Comparison of ENCODE assay signal across 8 mouse cellular contexts in the genomic region with DNA sequence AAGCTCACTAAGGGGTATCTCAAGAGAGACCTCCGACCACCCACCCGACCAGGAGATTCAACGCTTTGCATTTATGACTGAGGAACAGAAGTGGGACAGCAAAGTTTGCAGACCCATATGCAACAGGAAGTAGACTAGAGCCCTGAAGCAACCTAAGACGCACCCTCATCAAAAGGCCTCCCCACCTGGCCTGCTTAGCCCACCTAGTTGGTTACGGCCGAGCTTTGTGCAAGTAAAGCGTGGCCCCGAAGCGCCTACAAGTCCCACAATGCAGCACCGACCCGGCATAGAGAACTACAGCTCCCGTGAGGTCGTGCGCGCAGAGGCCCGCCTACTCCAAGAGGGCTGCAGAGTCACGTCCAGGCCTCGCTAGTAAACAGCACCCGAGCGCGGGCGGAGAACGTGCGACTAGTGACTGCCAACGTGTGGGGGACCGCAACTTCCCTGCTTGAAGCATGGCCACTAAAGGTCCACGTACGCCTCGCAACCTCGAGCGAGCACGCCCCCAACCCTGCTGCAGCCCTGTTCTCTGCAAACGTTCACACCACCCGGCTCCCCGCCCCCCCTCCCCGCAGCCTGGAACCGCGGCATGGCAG. TPM values are rescaled to one million over a fixed set of nuclear protein-coding genes. Genes with fewer than 3 reads are reported as not detected.
A peak's percentile ranks its signal among the peaks of the same experiment; 100 is the strongest.
DNase-seq lines count a peak whose midpoint lies in the region; ATAC-seq and TF ChIP-seq lines count a peak whose summit lies in the region.

No protein-coding gene starts in this region.

- TF ChIP-seq POLR2A in thymus, adult 2 months (IDR thresholded peaks at IDR 0.05; ENCODE audit: control insufficient read depth, extremely low read depth, insufficient read depth, low read length, poor library complexity), result peak; percentile 60

- peaks cover 27% of the 10 kb centered on the region for H3K4me1 ChIP-seq in hindbrain, embryonic 10.5 days (replicated peaks)
- peaks cover 17% of the 10 kb centered on the region for H3K4me1 ChIP-seq in lung, embryonic 16.5 days (replicated peaks; ENCODE audit: control insufficient read depth, insufficient read depth, low read length)
- H3K4me1 ChIP-seq in thymus, adult 2 months (replicated peaks; ENCODE audit: control insufficient read depth, insufficient read depth, low read length), result peaks cover 20% of the 10 kb centered on the region

- H3K27ac ChIP-seq in hindbrain, embryonic 10.5 days, result peak overlapping the region; percentile 96
- peak overlapping the region; percentile 88 for H3K27ac ChIP-seq in lung, embryonic 16.5 days (ENCODE audit: low read length)
- peak overlapping the region; percentile 78 for H3K27ac ChIP-seq in thymus, adult 2 months (ENCODE audit: control insufficient read depth, insufficient read depth, low read length)

- WGBS in hindbrain, embryonic 10.5 days, result under 1% methylated on average over 38 of the region's 38 CpGs
- under 1% methylated on average over 36 of the region's 38 CpGs for WGBS in lung, embryonic 16.5 days
- WGBS in thymus, adult 2 months, result under 1% methylated on average over 38 of the region's 38 CpGs

- H3K9ac ChIP-seq in lung, embryonic 16.5 days (ENCODE audit: low read length), result peak overlapping the region; percentile 76

- no peaks in the 10 kb centered on the region for H3K9me3 ChIP-seq in hindbrain, embryonic 10.5 days
- no peaks in the 10 kb centered on the region for H3K9me3 ChIP-seq in lung, embryonic 16.5 days (ENCODE audit: control insufficient read depth, low read length)

- peak; percentile 83 for DNase-seq in Muller cell, postnatal 12 days (ENCODE audit: inconsistent ontology term)
- DNase-seq in cerebellum, adult 9-10 months, result peak; percentile 90
- peak; percentile 92 for DNase-seq in hindbrain, embryonic 10.5 days (ENCODE audit: low spot score)
- DNase-seq in layer of hippocampus, adult 9-11 months, result peak; percentile 95
- DNase-seq in ovary, adult 18-20 months (ENCODE audit: low spot score), result peak; percentile 86
- peak; percentile 93 for DNase-seq in thymus, adult 2 months

- H3K4me3 ChIP-seq in hindbrain, embryonic 10.5 days, result peak overlapping the region; percentile 81
- peak overlapping the region; percentile 69 for H3K4me3 ChIP-seq in lung, embryonic 16.5 days (ENCODE audit: low read length)
- peak overlapping the region; percentile 78 for H3K4me3 ChIP-seq in thymus, adult 2 months (ENCODE audit: control insufficient read depth, insufficient read depth, low read length)

- H3K36me3 ChIP-seq in hindbrain, embryonic 10.5 days, result peaks cover 10% of the 10 kb centered on the region
- no peaks in the 10 kb centered on the region for H3K36me3 ChIP-seq in lung, embryonic 16.5 days (ENCODE audit: control insufficient read depth, insufficient read depth, low read length)
- H3K36me3 ChIP-seq in thymus, adult 2 months (ENCODE audit: control insufficient read depth, insufficient read depth, low read length), result no peaks in the 10 kb centered on the region

- TF ChIP-seq CTCF in thymus, adult 2 months (IDR thresholded peaks at IDR 0.05; ENCODE audit: borderline replicate concordance, control insufficient read depth, extremely low read depth, insufficient read depth, low read length, poor library complexity), result no peak

- peak overlapping the region; percentile 68 for H3K4me2 ChIP-seq in lung, embryonic 16.5 days (ENCODE audit: low read depth, low read length)

- peak; percentile 84 for ATAC-seq in frontal cortex, adult (ENCODE audit: low TSS enrichment)
- ATAC-seq in lung, embryonic 16.5 days (ENCODE audit: low read depth), result peak; percentile 90

- H3K27me3 ChIP-seq in hindbrain, embryonic 10.5 days (ENCODE audit: insufficient read depth, poor library complexity, severe bottlenecking), result no peaks in the 10 kb centered on the region
- H3K27me3 ChIP-seq in lung, embryonic 16.5 days (ENCODE audit: control insufficient read depth, insufficient read depth, low read depth, low read length), result no peaks in the 10 kb centered on the region
- no peaks in the 10 kb centered on the region for H3K27me3 ChIP-seq in thymus, adult 2 months (ENCODE audit: control insufficient read depth, insufficient read depth, low read length)

RNA-seq across cellular contexts. Expression of a gene that starts 1.2 kb away (rescaled TPM):
- polyA plus RNA-seq in hindbrain, embryonic 10.5 days (2016; fragmentation: Nextera tagmentation; extraction: Ambion mirVana), result 21.3 and 27.5 TPM in 2 replicates
- 13.2 and 15.5 TPM in 2 replicates for polyA plus RNA-seq in lung, embryonic 16.5 days (2015; fragmentation: Nextera tagmentation; extraction: Ambion mirVana)
- 12.0 and 13.5 TPM in 2 replicates for polyA plus RNA-seq in thymus, adult 2 months (2012; rRNA removed)

RNA-seq across cellular contexts. Expression of a gene that starts 16.9 kb away (rescaled TPM):
- polyA plus RNA-seq in hindbrain, embryonic 10.5 days (2016; fragmentation: Nextera tagmentation; extraction: Ambion mirVana), result 22.8 and 23.4 TPM in 2 replicates
- polyA plus RNA-seq in lung, embryonic 16.5 days (2015; fragmentation: Nextera tagmentation; extraction: Ambion mirVana), result 20.5 and 23.2 TPM in 2 replicates
- polyA plus RNA-seq in thymus, adult 2 months (2012; rRNA removed), result 5.3 and 12.1 TPM in 2 replicates

RNA-seq across cellular contexts. Expression of a gene that starts 36.0 kb away (rescaled TPM):
- polyA plus RNA-seq in hindbrain, embryonic 10.5 days (2016; fragmentation: Nextera tagmentation; extraction: Ambion mirVana), result 27.3 and 27.9 TPM in 2 replicates
- polyA plus RNA-seq in lung, embryonic 16.5 days (2015; fragmentation: Nextera tagmentation; extraction: Ambion mirVana), result 21.3 and 23.7 TPM in 2 replicates
- 11.8 and 14.3 TPM in 2 replicates for polyA plus RNA-seq in thymus, adult 2 months (2012; rRNA removed)

Comparison
In these comparisons a context has a peak if more than half of its experiments do, and no peak if none do; other contexts are left out.
1. Peak in every context shown above with its lines: DNase-seq, ATAC-seq, H3K4me3 ChIP-seq and H3K27ac ChIP-seq.